Mouse (Mus musculus) hindbrain, embryonic 16.5 days (tissue): ENCODE results near the gene Hist2h4. TPM values are rescaled to one million over a fixed set of nuclear protein-coding genes. Genes with fewer than 3 reads are reported as not detected.
"Not testable (repeated sequence)": the region's sequence is repeated elsewhere in the genome, so short reads cannot be mapped to it uniquely, and the experiment has no call there.

Experiments used
- ATAC-seq: fragments of 200-750 bp; cut with Nextera tagmentation; 2 replicates; pipeline ENCODE4 v1.8.0; 2017; ENCODE audit warnings: moderate TSS enrichment, moderate library complexity
- H3K27ac ChIP-seq: fragments of 300-500 bp; sonication (generic); 2 replicates; pipeline ENCODE4 v1.5.1; 2014; ENCODE audit warnings: low read depth, mild to moderate bottlenecking, control low read depth, low read length, moderate library complexity
- H3K27me3 ChIP-seq: fragments of 300-500 bp; sonication (generic); replicated peaks from 2 replicates; pipeline ENCODE4 v1.6.1; 2014; ENCODE audit warnings: low read length; ENCODE audit not compliant: control insufficient read depth, insufficient read depth
- H3K36me3 ChIP-seq: fragments of 300-500 bp; sonication (generic); 2 replicates; pipeline ENCODE4 v1.6.1; 2014; ENCODE audit warnings: mild to moderate bottlenecking, low read length, moderate library complexity, mixed read lengths; ENCODE audit not compliant: control insufficient read depth, insufficient read depth
- H3K4me1 ChIP-seq: fragments of 300-500 bp; sonication (generic); 2 replicates; pipeline ENCODE4 v1.6.1; 2014; ENCODE audit warnings: low read depth, low read length; ENCODE audit not compliant: control insufficient read depth, insufficient read depth
- H3K4me2 ChIP-seq: fragments of 300-500 bp; sonication (generic); 2 replicates; pipeline ENCODE4 v1.6.1; 2014; ENCODE audit warnings: mild to moderate bottlenecking, low read length, control low read depth, moderate library complexity
- H3K4me3 ChIP-seq: fragments of 300-500 bp; sonication (generic); 2 replicates; pipeline ENCODE4 v1.5.1; 2014; ENCODE audit warnings: mild to moderate bottlenecking, low read length, control low read depth, moderate library complexity
- H3K9ac ChIP-seq: fragments of 300-500 bp; sonication (generic); 2 replicates; pipeline ENCODE4 v1.6.1; 2014; ENCODE audit warnings: low read depth, mild to moderate bottlenecking, control low read depth, low read length, moderate library complexity
- H3K9me3 ChIP-seq: fragments of 300-500 bp; sonication (generic); 2 replicates; pipeline ENCODE4 v1.6.1; 2014; ENCODE audit warnings: mild to moderate bottlenecking, low read length, moderate library complexity; ENCODE audit not compliant: control insufficient read depth
- WGBS: fragments of 180-500 bp; shearing (Covaris S2); extraction: QIAGEN DNeasy Blood & Tissue Kit; methylation state at CpG from one replicate; pipeline ENCODE4 v1.1.7; 2014; 5-methylcytosine and 5-hydroxymethylcytosine counted together
- microRNA-seq: library from miRNA; unstranded; fragments of <30 nt; microRNA quantifications from one replicate; pipeline ENCODE4, GENCODE M21; 2017
- polyA plus RNA-seq: library from polyadenylated mRNA; unstranded; fragments of >200 nt; fragmentation: Nextera tagmentation; extraction: Ambion mirVana; gene quantifications from 2 replicates; pipeline ENCODE4 v1.2.1, GENCODE M21; 2015

Gene Hist2h4
- polyA plus RNA-seq, 1 experiment from 2014 or later = 2.8 TPM

DNA sequence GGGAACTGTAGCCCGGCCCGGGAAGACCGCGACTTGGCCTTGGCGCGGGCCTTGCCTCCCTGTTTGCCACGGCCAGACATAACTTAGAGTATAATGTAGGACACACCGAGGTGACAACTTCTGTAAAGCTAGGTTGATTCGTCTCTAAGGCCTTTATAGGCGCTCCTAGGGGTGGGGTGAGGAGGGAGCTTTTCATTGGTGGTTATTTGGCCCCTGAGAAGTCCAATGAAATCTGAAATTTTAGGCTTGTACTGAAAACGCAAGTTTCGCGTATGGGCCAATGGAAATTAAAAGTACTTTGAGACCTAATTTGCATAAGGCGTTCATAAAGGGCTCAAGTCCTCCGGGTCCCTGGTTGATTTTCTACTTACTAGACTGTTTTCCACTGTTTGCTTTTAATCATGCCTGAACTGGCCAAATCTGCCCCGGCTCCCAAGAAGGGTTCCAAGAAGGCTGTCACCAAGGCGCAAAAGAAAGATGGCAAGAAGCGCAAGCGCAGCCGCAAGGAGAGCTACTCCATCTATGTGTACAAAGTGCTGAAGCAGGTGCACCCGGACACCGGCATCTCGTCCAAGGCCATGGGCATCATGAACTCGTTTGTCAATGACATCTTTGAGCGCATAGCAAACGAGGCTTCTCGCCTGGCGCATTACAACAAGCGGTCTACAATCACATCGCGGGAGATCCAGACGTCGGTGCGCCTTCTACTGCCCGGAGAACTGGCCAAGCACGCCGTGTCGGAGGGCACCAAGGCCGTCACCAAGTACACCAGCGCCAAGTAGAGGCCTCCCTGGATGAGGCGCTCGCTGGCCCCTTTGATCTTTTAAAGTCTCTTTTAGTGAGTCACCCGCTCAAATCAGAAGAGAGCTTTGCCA is 42.1 kb downstream of the Hist2h4 start, which contains the start of the genes Hist2h2ac and Hist2h2be:
Gene Hist2h2ac (minus strand): TSS at position 116 of the 875 bp plus-strand sequence.
Gene Hist2h2be (plus strand): TSS at position 355 of the 875 bp plus-strand sequence.
- Histone ChIP-seq H3K4me1 (peaks cover 21% of the 10 kb centered on the region), H3K4me2 (peak within 1 kb of the TSS; percentile 77), H3K27me3 (no peaks in the 10 kb centered on the region), H3K9ac (peak within 1 kb of the TSS; percentile 77), H3K27ac (peak within 1 kb of the TSS; percentile 95), H3K9me3 (no peaks in the 10 kb centered on the region), H3K36me3 (no peaks in the 10 kb centered on the region), H3K4me3 (peak within 1 kb of the TSS; percentile 60)
- WGBS = under 1% methylated on average over 43 of the region's 43 CpGs
- peak; percentile 89 for ATAC-seq

- peak overlapping the region; percentile 95 for H3K27ac ChIP-seq
- peak overlapping the region; percentile 60 for H3K4me3 ChIP-seq
- H3K9ac ChIP-seq = peak overlapping the region; percentile 77
- WGBS = under 1% methylated on average over 21 of the region's 47 CpGs
- peak overlapping the region; percentile 77 for H3K4me2 ChIP-seq
- not testable (repeated sequence) for H3K9me3 ChIP-seq, H3K27me3 ChIP-seq, H3K36me3 ChIP-seq
- peak; percentile 7 for ATAC-seq
- H3K4me1 ChIP-seq = peaks cover 21% of the 10 kb centered on the region
Observed at GRCm38 (mm10) chr3:96220131-96220764, 42.9 kb downstream of the Hist2h4 start.

- H3K4me2 ChIP-seq = peak within 1 kb of the TSS; percentile 77
- H3K27ac ChIP-seq = peak within 1 kb of the TSS; percentile 95
- peak within 1 kb of the TSS; percentile 60 for H3K4me3 ChIP-seq
- H3K27me3 ChIP-seq = no peaks in the 10 kb centered on the region
- peak; percentile 94 for ATAC-seq
- peak within 1 kb of the TSS; percentile 77 for H3K9ac ChIP-seq
- WGBS = 1% methylated on average over 37 of the region's 37 CpGs
- peaks cover 21% of the 10 kb centered on the region for H3K4me1 ChIP-seq
- no peaks in the 10 kb centered on the region for H3K36me3 ChIP-seq
- H3K9me3 ChIP-seq = no peaks in the 10 kb centered on the region
Observed at GRCm38 (mm10) chr3:96219661-96220130, 43.4 kb downstream of the Hist2h4 start, which contains the start of the genes Bola1 and Hist2h2ab. Bola1 (minus strand) TSS chr3:96219709. Hist2h2ab (plus strand) TSS chr3:96219865.

DNA sequence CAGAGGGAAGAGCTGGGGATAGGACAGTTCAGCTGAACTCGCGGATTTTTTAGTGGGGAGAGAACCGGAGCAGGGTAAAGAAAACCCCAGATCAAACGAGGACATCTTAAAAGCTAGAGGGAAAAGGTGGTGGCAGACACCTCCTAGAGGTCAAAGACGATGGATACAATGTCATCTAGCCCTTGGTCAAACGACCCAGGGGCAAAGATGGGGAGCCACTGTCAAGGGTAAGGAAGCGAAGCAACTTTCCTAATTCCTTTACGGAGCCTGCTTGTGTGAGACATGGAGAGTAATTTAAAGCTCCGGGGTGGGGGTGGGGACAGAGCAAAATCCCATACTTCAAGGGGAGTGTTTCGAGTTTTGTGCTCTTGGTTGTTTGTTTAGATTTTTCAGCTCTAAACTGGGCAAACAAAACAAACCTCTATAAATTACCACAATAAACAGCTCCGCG is 43.9 kb downstream of the Hist2h4 start:
- WGBS = 0% methylated on average over 12 of the region's 12 CpGs
- Histone ChIP-seq H3K27me3 (no peaks in the 10 kb centered on the region), H3K4me2 (peak overlapping the region; percentile 77), H3K27ac (peak overlapping the region; percentile 82), H3K9ac (peak overlapping the region; percentile 72), H3K4me1 (peaks cover 21% of the 10 kb centered on the region), H3K4me3 (peak overlapping the region; percentile 60), H3K36me3 (no peaks in the 10 kb centered on the region), H3K9me3 (no peaks in the 10 kb centered on the region)
- ATAC-seq = peak; percentile 22

Small RNA genes within 50 kb of the gene (microRNA-seq; reads per million reads assigned to microRNA genes)
- gene Gm44492 (not detected), gene Gm47311 (not detected), gene Gm47313 (not detected)

Other genes with a start within 250 kb of the Hist2h4 start
- gene Vps45, start 204.8 kb downstream of the Hist2h4 start, polyA plus RNA-seq = 58.7 and 60.8 TPM in 2 replicates
- gene Otud7b, start 158.8 kb downstream of the Hist2h4 start, polyA plus RNA-seq = 6.5 and 8.7 TPM in 2 replicates
- 12.7 and 13.9 TPM in 2 replicates for gene Mtmr11, start 101.3 kb downstream of the Hist2h4 start, polyA plus RNA-seq
- 131 and 152 TPM in 2 replicates for gene Sf3b4, start 91.0 kb downstream of the Hist2h4 start, polyA plus RNA-seq
- 135 TPM in 2 replicates for gene Sv2a, start 82.2 kb downstream of the Hist2h4 start, polyA plus RNA-seq
- 52.7 and 57.2 TPM in 2 replicates for gene Bola1, start 43.6 kb downstream of the Hist2h4 start, polyA plus RNA-seq
- not detected in 2 replicates for gene Hist2h2ab, start 43.4 kb downstream of the Hist2h4 start, polyA plus RNA-seq
- 1.3 TPM in 1 of 2 replicates, not detected in the other for gene Hist2h2ac, start 42.4 kb downstream of the Hist2h4 start, polyA plus RNA-seq
- gene Hist2h2be, start 42.2 kb downstream of the Hist2h4 start, polyA plus RNA-seq = 4.9 and 5.5 TPM in 2 replicates
- gene Hist2h3c2, start 24.2 kb downstream of the Hist2h4 start, polyA plus RNA-seq = 0.70 and 1.1 TPM in 2 replicates
- gene Hist2h2aa2, start 23.0 kb downstream of the Hist2h4 start, polyA plus RNA-seq = 31.6 and 34.2 TPM in 2 replicates
- 6.1 and 9.9 TPM in 2 replicates for gene Hist2h2aa1, start 17.8 kb downstream of the Hist2h4 start, polyA plus RNA-seq
- gene Hist2h3c1, start 16.6 kb downstream of the Hist2h4 start, polyA plus RNA-seq = 0.21 and 0.47 TPM in 2 replicates
- 8.1 and 8.4 TPM in 2 replicates for gene Hist2h3b, start 5.3 kb upstream of the Hist2h4 start, polyA plus RNA-seq
- 1.5 and 2.1 TPM in 2 replicates for gene Hist2h2bb, start 6.4 kb upstream of the Hist2h4 start, polyA plus RNA-seq
- gene Fcgr1, start 30.7 kb upstream of the Hist2h4 start, polyA plus RNA-seq = 1.7 and 2.3 TPM in 2 replicates
- gene BC107364, start 189.0 kb upstream of the Hist2h4 start, polyA plus RNA-seq = not detected in 2 replicates